ENCODE assay signal across 8 mouse cellular contexts in the genomic region with DNA sequence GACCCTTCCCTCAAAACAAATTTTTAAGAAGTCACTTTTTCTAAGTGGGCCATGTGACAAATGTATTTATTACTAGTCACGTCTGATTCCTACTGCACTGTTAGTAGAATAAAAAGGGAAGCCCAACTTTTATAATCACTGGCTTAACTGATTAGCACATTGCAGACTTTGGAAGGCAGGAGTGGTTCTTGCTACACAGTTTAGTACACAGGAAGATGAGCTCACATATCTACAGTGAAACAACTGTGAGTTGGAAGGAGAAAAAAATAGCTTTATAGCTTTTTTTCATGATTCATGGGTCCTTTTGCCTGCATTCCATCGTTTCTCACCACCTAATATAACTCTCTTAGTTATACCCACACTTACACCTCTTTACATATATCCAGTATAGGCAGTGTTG. TPM values are rescaled to one million over a fixed set of nuclear protein-coding genes. Genes with fewer than 3 reads are reported as not detected.
A peak's percentile ranks its signal among the peaks of the same experiment; 100 is the strongest.
DNase-seq lines count a peak whose midpoint lies in the region; ATAC-seq and TF ChIP-seq lines count a peak whose summit lies in the region.
"Not testable (repeated sequence)": the region's sequence is repeated elsewhere in the genome, so short reads cannot be mapped to it uniquely, and the experiment has no call there.

No protein-coding gene starts in this region.

- H3K9ac ChIP-seq in MEL (ENCODE audit: control insufficient read depth, low read depth, low read length, poor library complexity, severe bottlenecking); intestine, postnatal 0 days (ENCODE audit: low read depth, low read length): not testable (repeated sequence)

- H3K4me2 ChIP-seq in intestine, postnatal 0 days (replicated peaks; ENCODE audit: low read depth), result not testable (repeated sequence)

- not testable (repeated sequence) for TF ChIP-seq POLR2A in MEL (IDR thresholded peaks at IDR 0.05; ENCODE audit: control insufficient read depth in 1 of 2, insufficient read depth in 1 of 2, low read depth in 1 of 2, low read length in 2 of 2, poor library complexity in 1 of 2)

- 52% methylated on average over 2 of the region's 2 CpGs for WGBS in intestine, postnatal 0 days

- peak; percentile 76 to 77 for TF ChIP-seq EP300 in MEL (IDR thresholded peaks at IDR 0.05; ENCODE audit: low read depth in 1 of 2, low read length in 2 of 2)

- peaks cover 26% of the 10 kb centered on the region for H3K79me2 ChIP-seq in MEL (ENCODE audit: control insufficient read depth, insufficient read depth, low read length, poor library complexity)

- H3K9me3 ChIP-seq in MEL (replicated peaks; ENCODE audit: insufficient read depth, low read length); intestine, postnatal 0 days (ENCODE audit: control insufficient read depth): not testable (repeated sequence)

- H3K4me1 ChIP-seq in MEL (ENCODE audit: control insufficient read depth in 1 of 2, insufficient read depth in 2 of 2, low read length in 2 of 2); intestine, postnatal 0 days (replicated peaks; ENCODE audit: control insufficient read depth, insufficient read depth, low read length): not testable (repeated sequence)

- peaks cover 0 to 10% of the 10 kb centered on the region in 2 experiments; a peak in 3 of 4 replicates for H3K36me3 ChIP-seq in MEL (ENCODE audit: control insufficient read depth in 1 of 2, insufficient read depth in 2 of 2, low read length in 2 of 2)
- not testable (repeated sequence) for H3K36me3 ChIP-seq in intestine, postnatal 0 days (ENCODE audit: control insufficient read depth, insufficient read depth)

- H3K27me3 ChIP-seq in MEL (ENCODE audit: control insufficient read depth in 1 of 2, insufficient read depth in 2 of 2, low read length in 2 of 2); intestine, postnatal 0 days (replicated peaks; ENCODE audit: control insufficient read depth, insufficient read depth, low read length): not testable (repeated sequence)

- TF ChIP-seq CTCF in MEL (IDR thresholded peaks at IDR 0.05 in 2 of 3, conservative IDR thresholded peaks at IDR 0.05 in 1 of 3; ENCODE audit: control insufficient read depth in 1 of 3, insufficient read depth in 1 of 3, low read depth in 2 of 3, low read length in 3 of 3, poor library complexity in 1 of 3, severe bottlenecking in 1 of 3); intestine, postnatal 0 days (IDR thresholded peaks at IDR 0.05; ENCODE audit: low read depth): not testable (repeated sequence)

- peak overlapping the region in 1 of 2 experiments; percentile 10; a peak in 1 of 4 replicates for H3K4me3 ChIP-seq in MEL (ENCODE audit: control insufficient read depth in 1 of 2, insufficient read depth in 1 of 2, low read depth in 2 of 2, low read length in 2 of 2)
- H3K4me3 ChIP-seq in intestine, postnatal 0 days (ENCODE audit: low read depth, low read length), result not testable (repeated sequence)

- ATAC-seq in common myeloid progenitor, adult 5-6 weeks (replicated peaks; ENCODE audit: low read depth, poor library complexity, severe bottlenecking), result peak; percentile 84
- ATAC-seq in granulocyte monocyte progenitor cell, adult 5-6 weeks (replicated peaks; ENCODE audit: poor library complexity, severe bottlenecking), result peak; percentile 27; the same call in 1 of the 2 replicates
- peak; percentile 61; the same call in 1 of the 2 replicates for ATAC-seq in intestine, postnatal 0 days
- peak; percentile 93 for ATAC-seq in megakaryocyte progenitor cell, adult 5-6 weeks (replicated peaks; ENCODE audit: poor library complexity)
- ATAC-seq in megakaryocyte-erythroid progenitor cell, adult 5-6 weeks (replicated peaks; ENCODE audit: low FRiP score, low TSS enrichment, poor library complexity, severe bottlenecking), result peak; percentile 94

- DNase-seq in 416B (ENCODE audit: low read depth) (peak; percentile 60), MEL (ENCODE audit: low read depth, low spot score) (peak; percentile 87), MEL-GATA-1-ER (ENCODE audit: extremely low read depth, low read depth) (peak; percentile 86)

- TF ChIP-seq RAD21 in MEL (IDR thresholded peaks at IDR 0.05; ENCODE audit: low read depth, low read length), result not testable (repeated sequence)

- peak overlapping the region; percentile 89 for H3K27ac ChIP-seq in MEL (ENCODE audit: control insufficient read depth, low read depth, low read length)
- not testable (repeated sequence) for H3K27ac ChIP-seq in intestine, postnatal 0 days (ENCODE audit: low read depth, low read length)

TF ChIP-seq in MEL, 35 proteins besides CTCF, POLR2A, EP300 and RAD21:
- TF ChIP-seq ETS1 (IDR thresholded peaks at IDR 0.05; ENCODE audit: low read depth, low read length), result peak; percentile 72
- peak; percentile 54 for TF ChIP-seq SIN3A (IDR thresholded peaks at IDR 0.05; ENCODE audit: low read length)
- TF ChIP-seq GATA1 (IDR thresholded peaks at IDR 0.05; ENCODE audit: low read depth, low read length), result peak; percentile 74
- 0 out of 2 replicates have a peak, but pooled peaks have one; percentile 26 for TF ChIP-seq RCOR1 (IDR thresholded peaks at IDR 0.05; ENCODE audit: low read depth, low read length)
- 0 out of 2 replicates have a peak, but pooled peaks have one; percentile 36 for TF ChIP-seq MYC (IDR thresholded peaks at IDR 0.05; ENCODE audit: low read depth, low read length)
- TF ChIP-seq TCF12 (IDR thresholded peaks at IDR 0.05; ENCODE audit: low read depth, low read length), result peak; percentile 74
- peak; percentile 69 for TF ChIP-seq TAL1 (IDR thresholded peaks at IDR 0.05; ENCODE audit: low read length)
- TF ChIP-seq USF1 (IDR thresholded peaks at IDR 0.05; ENCODE audit: low read depth, low read length), result peak; percentile 45; the same call in 1 of the 2 replicates
- peak; percentile 90 for TF ChIP-seq ZNF384 (IDR thresholded peaks at IDR 0.05; ENCODE audit: low read depth, low read length)
TF ChIP-seq in MEL: peak in this region for 9; not testable (repeated sequence) for 26.

RNA-seq across cellular contexts. Expression of a gene that starts 27.3 kb away (rescaled TPM):
- 8.6 and 9.5 TPM in 2 replicates for total RNA-seq in MEL (2012; rRNA removed)
- 10 to 100 TPM in 1 of 2 experiments, not detected in 1; 17.0 TPM for polyA plus RNA-seq in MEL (2012; ENCODE audit: insufficient read depth in 1 of 2, insufficient read length in 2 of 2, low read depth in 1 of 2, low replicate concordance in 2 of 2, missing spikeins in 1 of 2)
- total RNA-seq in common myeloid progenitor, adult 5-6 weeks (2017), result 14.2 and 20.0 TPM in 2 replicates
- 23.8 and 37.8 TPM in 2 replicates for total RNA-seq in granulocyte monocyte progenitor cell, adult 5-6 weeks (2014; fragmentation: Nextera tagmentation)
- total RNA-seq in granulocyte monocyte progenitor cell, adult 5-6 weeks (2017), result 12.1 and 16.8 TPM in 2 replicates
- polyA plus RNA-seq in intestine, postnatal 0 days (2015; fragmentation: Nextera tagmentation; extraction: Ambion mirVana), result 7.8 and 8.4 TPM in 2 replicates
- 16.6 and 21.5 TPM in 2 replicates for total RNA-seq in megakaryocyte progenitor cell, adult 5-6 weeks (2015)
- total RNA-seq in megakaryocyte progenitor cell, adult 5-6 weeks (2017), result 14.5 and 20.2 TPM in 2 replicates
- total RNA-seq in megakaryocyte-erythroid progenitor cell, adult 5-6 weeks (2014; fragmentation: Nextera tagmentation), result 15.6 and 27.2 TPM in 2 replicates
- total RNA-seq in megakaryocyte-erythroid progenitor cell, adult 5-6 weeks (2017), result 13.1 and 25.3 TPM in 2 replicates

Comparison
In these comparisons a context has a peak if more than half of its experiments do, and no peak if none do; other contexts are left out.
1. ATAC-seq: peak in every context shown above with its lines; median percentile 94 in megakaryocyte-erythroid progenitor cell, adult 5-6 weeks; 93 in megakaryocyte progenitor cell, adult 5-6 weeks; 84 in common myeloid progenitor, adult 5-6 weeks; 61 in intestine, postnatal 0 days; 27 in granulocyte monocyte progenitor cell, adult 5-6 weeks.